Mouse (Mus musculus): Measurements from ENCODE around the gene Nupr1. TPM values are rescaled to one million over a fixed set of nuclear protein-coding genes. Genes with fewer than 3 reads are reported as not detected.

The Nupr1 gene
- polyA plus RNA-seq, 1 experiment = not detected

GRCm38 (mm10) chr7:126582759-126583158 is 47.9 kb downstream of the Nupr1 start:
- 2% methylated on average over 20 of the region's 20 CpGs for WGBS

GRCm38 (mm10) chr7:126581661-126582060 is 49.0 kb downstream of the Nupr1 start:
- WGBS = 69% methylated on average over 6 of the region's 6 CpGs
- peaks cover 7% of the 10 kb centered on the region; the same call in 1 of the 2 replicates for H3K4me1 ChIP-seq (ENCODE audit: control insufficient read depth, insufficient read depth, low read length)
- no peak overlapping the region for H3K4me3 ChIP-seq (ENCODE audit: insufficient read depth, low read depth, low read length)
- no peak for TF ChIP-seq CTCF (IDR thresholded peaks at IDR 0.05; ENCODE audit: insufficient read depth, low read depth, low read length)
- TF ChIP-seq POLR2A (IDR thresholded peaks at IDR 0.05; ENCODE audit: insufficient read depth, low read depth, low read length) = no peak
- H3K27ac ChIP-seq (ENCODE audit: insufficient read depth, low read depth, low read length) = no peak overlapping the region

More at GRCm38 (mm10) chr7:126582759-126583158, 47.9 kb downstream of the Nupr1 start:
- TF ChIP-seq POLR2A (IDR thresholded peaks at IDR 0.05; ENCODE audit: insufficient read depth, low read depth, low read length) = no peak
- no peak for TF ChIP-seq CTCF (IDR thresholded peaks at IDR 0.05; ENCODE audit: insufficient read depth, low read depth, low read length)
- H3K4me1 ChIP-seq (ENCODE audit: control insufficient read depth, insufficient read depth, low read length) = peaks cover 11% of the 10 kb centered on the region
- peak overlapping the region; percentile 80 for H3K4me3 ChIP-seq (ENCODE audit: insufficient read depth, low read depth, low read length)
- H3K27ac ChIP-seq (ENCODE audit: insufficient read depth, low read depth, low read length) = no peak overlapping the region

GRCm38 (mm10) chr7:126579172-126579571 is 51.5 kb downstream of the Nupr1 start:
- Histone ChIP-seq H3K4me1 (ENCODE audit: control insufficient read depth, insufficient read depth, low read length) (peaks cover 7% of the 10 kb centered on the region; the same call in 1 of the 2 replicates), H3K27ac (ENCODE audit: insufficient read depth, low read depth, low read length) (no peak overlapping the region), H3K4me3 (ENCODE audit: insufficient read depth, low read depth, low read length) (no peak overlapping the region)
- TF ChIP-seq CTCF (IDR thresholded peaks at IDR 0.05; ENCODE audit: insufficient read depth, low read depth, low read length) (peak; percentile 41; the same call in 1 of the 2 replicates), POLR2A (IDR thresholded peaks at IDR 0.05; ENCODE audit: insufficient read depth, low read depth, low read length) (no peak)
- 58% methylated on average over 8 of the region's 8 CpGs for WGBS

- Histone ChIP-seq H3K27ac (ENCODE audit: insufficient read depth, low read depth, low read length) (no peak overlapping the region), H3K4me3 (ENCODE audit: insufficient read depth, low read depth, low read length) (no peak overlapping the region), H3K4me1 (ENCODE audit: control insufficient read depth, insufficient read depth, low read length) (peaks cover 3% of the 10 kb centered on the region; the same call in 1 of the 2 replicates)
- WGBS = 53% methylated on average over 8 of the region's 8 CpGs
- TF ChIP-seq POLR2A (IDR thresholded peaks at IDR 0.05; ENCODE audit: insufficient read depth, low read depth, low read length) = no peak
- no peak for TF ChIP-seq CTCF (IDR thresholded peaks at IDR 0.05; ENCODE audit: insufficient read depth, low read depth, low read length)
These were observed 53.7 kb downstream of the Nupr1 start for GRCm38 (mm10) chr7:126576946-126577345.

Other genes starting within 250 kb of the Nupr1 start
- not detected in 2 replicates for gene Nfatc2ip, start 234.1 kb downstream of the Nupr1 start, polyA plus RNA-seq (2012; ENCODE audit: insufficient read depth, insufficient read length, low replicate concordance, missing spikeins)
- gene Cd19, start 216.0 kb downstream of the Nupr1 start, polyA plus RNA-seq (2012; ENCODE audit: insufficient read depth, insufficient read length, low replicate concordance, missing spikeins) = not detected in 2 replicates
- not detected in 2 replicates for gene Rabep2, start 202.1 kb downstream of the Nupr1 start, polyA plus RNA-seq (2012; ENCODE audit: insufficient read depth, insufficient read length, low replicate concordance, missing spikeins)
- not detected in 2 replicates for gene Atp2a1, start 167.8 kb downstream of the Nupr1 start, polyA plus RNA-seq (2012; ENCODE audit: insufficient read depth, insufficient read length, low replicate concordance, missing spikeins)
- gene Sh2b1, start 155.4 kb downstream of the Nupr1 start, polyA plus RNA-seq (2012; ENCODE audit: insufficient read depth, insufficient read length, low replicate concordance, missing spikeins) = not detected in 2 replicates
- not detected in 2 replicates for gene Tufm, start 143.5 kb downstream of the Nupr1 start, polyA plus RNA-seq (2012; ENCODE audit: insufficient read depth, insufficient read length, low replicate concordance, missing spikeins)
- gene Atxn2l, start 127.4 kb downstream of the Nupr1 start, polyA plus RNA-seq (2012; ENCODE audit: insufficient read depth, insufficient read length, low replicate concordance, missing spikeins) = 471 TPM in 1 of 2 replicates, not detected in the other
- 330 TPM in 1 of 2 replicates, not detected in the other for gene Eif3c, start 64.5 kb downstream of the Nupr1 start, polyA plus RNA-seq (2012; ENCODE audit: insufficient read depth, insufficient read length, low replicate concordance, missing spikeins)
- gene Apobr, start 45.9 kb downstream of the Nupr1 start, polyA plus RNA-seq (2012; ENCODE audit: insufficient read depth, insufficient read length, low replicate concordance, missing spikeins) = not detected in 2 replicates
- not detected in 2 replicates for gene Cln3, start 45.0 kb downstream of the Nupr1 start, polyA plus RNA-seq (2012; ENCODE audit: insufficient read depth, insufficient read length, low replicate concordance, missing spikeins)
- gene Il27, start 35.9 kb downstream of the Nupr1 start, polyA plus RNA-seq (2012; ENCODE audit: insufficient read depth, insufficient read length, low replicate concordance, missing spikeins) = not detected in 2 replicates
- gene Sgf29, start 18.4 kb upstream of the Nupr1 start, polyA plus RNA-seq (2012; ENCODE audit: insufficient read depth, insufficient read length, low replicate concordance, missing spikeins) = not detected in 2 replicates
- not detected in 2 replicates for gene Sult1a1, start 45.6 kb upstream of the Nupr1 start, polyA plus RNA-seq (2012; ENCODE audit: insufficient read depth, insufficient read length, low replicate concordance, missing spikeins)
- not detected in 2 replicates for gene Bola2, start 64.5 kb upstream of the Nupr1 start, polyA plus RNA-seq (2012; ENCODE audit: insufficient read depth, insufficient read length, low replicate concordance, missing spikeins)
- not detected in 2 replicates for gene Slx1b, start 64.9 kb upstream of the Nupr1 start, polyA plus RNA-seq (2012; ENCODE audit: insufficient read depth, insufficient read length, low replicate concordance, missing spikeins)
- 309 and 598 TPM in 2 replicates for gene Coro1a, start 76.9 kb upstream of the Nupr1 start, polyA plus RNA-seq (2012; ENCODE audit: insufficient read depth, insufficient read length, low replicate concordance, missing spikeins)
- gene Mapk3, start 128.7 kb upstream of the Nupr1 start, polyA plus RNA-seq (2012; ENCODE audit: insufficient read depth, insufficient read length, low replicate concordance, missing spikeins) = 208 and 343 TPM in 2 replicates
- not detected in 2 replicates for gene Gdpd3, start 135.5 kb upstream of the Nupr1 start, polyA plus RNA-seq (2012; ENCODE audit: insufficient read depth, insufficient read length, low replicate concordance, missing spikeins)
- gene Ypel3, start 146.1 kb upstream of the Nupr1 start, polyA plus RNA-seq (2012; ENCODE audit: insufficient read depth, insufficient read length, low replicate concordance, missing spikeins) = not detected in 2 replicates
- gene Tbx6, start 150.6 kb upstream of the Nupr1 start, polyA plus RNA-seq (2012; ENCODE audit: insufficient read depth, insufficient read length, low replicate concordance, missing spikeins) = not detected in 2 replicates
- gene Ppp4c, start 161.6 kb upstream of the Nupr1 start, polyA plus RNA-seq (2012; ENCODE audit: insufficient read depth, insufficient read length, low replicate concordance, missing spikeins) = not detected in 2 replicates
- not detected in 2 replicates for gene Fam57b, start 166.8 kb upstream of the Nupr1 start, polyA plus RNA-seq (2012; ENCODE audit: insufficient read depth, insufficient read length, low replicate concordance, missing spikeins)
- not detected in 2 replicates for gene 4930451I11Rik, start 200.8 kb upstream of the Nupr1 start, polyA plus RNA-seq (2012; ENCODE audit: insufficient read depth, insufficient read length, low replicate concordance, missing spikeins)
- gene Doc2a, start 216.6 kb upstream of the Nupr1 start, polyA plus RNA-seq (2012; ENCODE audit: insufficient read depth, insufficient read length, low replicate concordance, missing spikeins) = not detected in 2 replicates
- not detected in 2 replicates for gene Hirip3, start 231.1 kb upstream of the Nupr1 start, polyA plus RNA-seq (2012; ENCODE audit: insufficient read depth, insufficient read length, low replicate concordance, missing spikeins)
- not detected in 2 replicates for gene Ino80e, start 231.5 kb upstream of the Nupr1 start, polyA plus RNA-seq (2012; ENCODE audit: insufficient read depth, insufficient read length, low replicate concordance, missing spikeins)